9 mouse cellular contexts compared by ENCODE assay signal in the genomic region with DNA sequence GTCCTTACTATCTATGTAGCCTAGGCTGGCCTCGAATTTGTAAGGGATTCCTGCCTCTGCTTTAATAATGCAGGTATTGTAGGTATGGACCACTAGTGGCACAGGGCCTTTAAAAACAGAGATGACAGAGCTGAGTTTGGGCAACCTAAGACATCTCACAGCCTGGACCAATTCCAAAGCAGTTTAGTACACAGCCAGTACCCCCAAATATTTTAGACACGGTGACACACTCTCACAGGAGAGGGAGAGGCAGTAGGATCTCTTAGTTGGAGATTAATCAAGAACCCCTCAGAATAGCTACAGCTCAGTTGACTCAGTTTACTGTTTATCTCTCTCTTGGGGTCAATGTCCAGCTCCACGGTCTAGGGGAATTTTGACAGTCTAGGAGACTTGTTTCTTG. TPM values are rescaled to one million over a fixed set of nuclear protein-coding genes. Genes with fewer than 3 reads are reported as not detected.
A peak's percentile ranks its signal among the peaks of the same experiment; 100 is the strongest.
DNase-seq lines count a peak whose midpoint lies in the region; ATAC-seq lines count a peak whose summit lies in the region.
"Had no signal": no experiment of that assay in that cellular context is flagged by ENCODE, and none has a peak within 500 bp of the region (broad histone marks: within the 10 kb centered on the region; RNA-seq: fewer than 3 reads in every experiment).

No protein-coding gene starts in this region.

- peak overlapping the region; percentile 96 for H3K27ac ChIP-seq in kidney, embryonic 16.5 days (ENCODE audit: low read length)
- peak overlapping the region; percentile 97 for H3K27ac ChIP-seq in embryonic facial prominence, embryonic 10.5 days (replicated peaks)
- peak overlapping the region; percentile 94 for H3K27ac ChIP-seq in intestine, embryonic 15.5 days
- peak overlapping the region; percentile 75 for H3K27ac ChIP-seq in neural tube, embryonic 12.5 days

- DNase-seq in kidney, postnatal 10 days, result no peak
- DNase-seq in embryonic facial prominence, embryonic 10.5 days (ENCODE audit: low spot score), result no peak
- no peak for DNase-seq in thymus, postnatal 14 days
- DNase-seq in right cerebral cortex, postnatal 10 days (ENCODE audit: low spot score in 2 of 2), result no peak
- DNase-seq in lung, postnatal 14 days, result no peak

- peak overlapping the region; percentile 69 for H3K4me3 ChIP-seq in kidney, embryonic 16.5 days (ENCODE audit: low read length)
- H3K4me3 ChIP-seq in embryonic facial prominence, embryonic 10.5 days, result peak overlapping the region; percentile 80
- peak overlapping the region; percentile 42 for H3K4me3 ChIP-seq in intestine, embryonic 15.5 days (replicated peaks)
- H3K4me3 ChIP-seq in neural tube, embryonic 12.5 days, result peak overlapping the region; percentile 49

- no peak for ATAC-seq in kidney, embryonic 16.5 days (ENCODE audit: low FRiP score, low TSS enrichment)
- no peak for ATAC-seq in intestine, embryonic 15.5 days
- no peak; the same call in 1 of the 2 replicates for ATAC-seq in neural tube, embryonic 12.5 days (ENCODE audit: low FRiP score, low read depth)

- no peaks in the 10 kb centered on the region for H3K9me3 ChIP-seq in kidney, embryonic 16.5 days (ENCODE audit: low read length)
- no peaks in the 10 kb centered on the region for H3K9me3 ChIP-seq in embryonic facial prominence, embryonic 10.5 days
- H3K9me3 ChIP-seq in intestine, embryonic 15.5 days, result no peaks in the 10 kb centered on the region
- no peaks in the 10 kb centered on the region for H3K9me3 ChIP-seq in neural tube, embryonic 12.5 days

- peaks cover 6% of the 10 kb centered on the region; the same call in 1 of the 2 replicates for H3K36me3 ChIP-seq in kidney, embryonic 16.5 days (ENCODE audit: insufficient read depth, low read length)
- H3K36me3 ChIP-seq in embryonic facial prominence, embryonic 10.5 days (replicated peaks), result peaks cover 15% of the 10 kb centered on the region
- H3K36me3 ChIP-seq in intestine, embryonic 15.5 days, result no peaks in the 10 kb centered on the region
- H3K36me3 ChIP-seq in neural tube, embryonic 12.5 days, result peaks cover 4% of the 10 kb centered on the region; the same call in 1 of the 2 replicates

- peak overlapping the region; percentile 76 for H3K4me2 ChIP-seq in kidney, embryonic 16.5 days (replicated peaks; ENCODE audit: low read depth, low read length)
- H3K4me2 ChIP-seq in intestine, embryonic 15.5 days (replicated peaks), result peak overlapping the region; percentile 68
- peak overlapping the region; percentile 79 for H3K4me2 ChIP-seq in neural tube, embryonic 12.5 days (replicated peaks)

- no peaks in the 10 kb centered on the region for H3K27me3 ChIP-seq in kidney, embryonic 16.5 days (ENCODE audit: insufficient read depth, low read length)
- no peaks in the 10 kb centered on the region for H3K27me3 ChIP-seq in embryonic facial prominence, embryonic 10.5 days (replicated peaks; ENCODE audit: low read depth, poor library complexity, severe bottlenecking)
- H3K27me3 ChIP-seq in intestine, embryonic 15.5 days (replicated peaks), result no peaks in the 10 kb centered on the region
- H3K27me3 ChIP-seq in neural tube, embryonic 12.5 days (replicated peaks), result no peaks in the 10 kb centered on the region

- H3K9ac ChIP-seq in kidney, embryonic 16.5 days (replicated peaks; ENCODE audit: low read length), result peak overlapping the region; percentile 91
- peak overlapping the region; percentile 54 for H3K9ac ChIP-seq in intestine, embryonic 15.5 days
- H3K9ac ChIP-seq in neural tube, embryonic 12.5 days, result peak overlapping the region; percentile 71

- H3K4me1 ChIP-seq in kidney, embryonic 16.5 days (ENCODE audit: insufficient read depth, low read length), result peaks cover 16% of the 10 kb centered on the region
- peaks cover 20% of the 10 kb centered on the region for H3K4me1 ChIP-seq in embryonic facial prominence, embryonic 10.5 days
- peaks cover 12% of the 10 kb centered on the region for H3K4me1 ChIP-seq in intestine, embryonic 15.5 days (replicated peaks)
- peaks cover 14% of the 10 kb centered on the region for H3K4me1 ChIP-seq in neural tube, embryonic 12.5 days

- WGBS in kidney, embryonic 16.5 days, result 43% methylated on average over 3 of the region's 3 CpGs
- WGBS in embryonic facial prominence, embryonic 10.5 days, result 41% methylated on average over 3 of the region's 3 CpGs
- WGBS in intestine, embryonic 15.5 days, result 27% methylated on average over 3 of the region's 3 CpGs
- WGBS in neural tube, embryonic 12.5 days, result 45% methylated on average over 3 of the region's 3 CpGs

RNA-seq across cellular contexts. Expression of gene Pan2, which starts 0.8 kb away (rescaled TPM):
- 42.0 and 45.0 TPM in 2 replicates for polyA plus RNA-seq in kidney, embryonic 16.5 days (2015; fragmentation: Nextera tagmentation; extraction: Ambion mirVana)
- polyA plus RNA-seq in embryonic facial prominence, embryonic 10.5 days (2016; fragmentation: Nextera tagmentation; extraction: Ambion mirVana), result 42.9 and 43.3 TPM in 2 replicates
- 26.2 TPM in 2 replicates for polyA plus RNA-seq in intestine, embryonic 15.5 days (2015; fragmentation: Nextera tagmentation; extraction: Ambion mirVana)
- 31.5 and 33.0 TPM in 2 replicates for polyA plus RNA-seq in neural tube, embryonic 12.5 days (2016; fragmentation: Nextera tagmentation; extraction: Ambion mirVana)

RNA-seq across cellular contexts. Expression of gene Il23a, which starts 3.8 kb away (rescaled TPM):
- 0.15 and 0.35 TPM in 2 replicates for polyA plus RNA-seq in kidney, embryonic 16.5 days (2015; fragmentation: Nextera tagmentation; extraction: Ambion mirVana)
- 0.13 TPM in 1 of 2 replicates, not detected in the other for polyA plus RNA-seq in embryonic facial prominence, embryonic 10.5 days (2016; fragmentation: Nextera tagmentation; extraction: Ambion mirVana)
- 0.21 and 0.31 TPM in 2 replicates for polyA plus RNA-seq in intestine, embryonic 15.5 days (2015; fragmentation: Nextera tagmentation; extraction: Ambion mirVana)
- polyA plus RNA-seq in neural tube, embryonic 12.5 days (2016; fragmentation: Nextera tagmentation; extraction: Ambion mirVana), result 0.28 TPM in 1 of 2 replicates, not detected in the other

RNA-seq across cellular contexts. Expression of gene Cnpy2, which starts 19.9 kb away (rescaled TPM):
- polyA plus RNA-seq in kidney, embryonic 16.5 days (2015; fragmentation: Nextera tagmentation; extraction: Ambion mirVana), result 343 and 370 TPM in 2 replicates
- 273 and 305 TPM in 2 replicates for polyA plus RNA-seq in embryonic facial prominence, embryonic 10.5 days (2016; fragmentation: Nextera tagmentation; extraction: Ambion mirVana)
- polyA plus RNA-seq in intestine, embryonic 15.5 days (2015; fragmentation: Nextera tagmentation; extraction: Ambion mirVana), result 303 and 328 TPM in 2 replicates
- 212 and 230 TPM in 2 replicates for polyA plus RNA-seq in neural tube, embryonic 12.5 days (2016; fragmentation: Nextera tagmentation; extraction: Ambion mirVana)

RNA-seq across cellular contexts. Expression of gene Stat2, which starts 32.0 kb away (rescaled TPM):
- polyA plus RNA-seq in kidney, embryonic 16.5 days (2015; fragmentation: Nextera tagmentation; extraction: Ambion mirVana), result 12.9 and 14.9 TPM in 2 replicates
- 14.3 and 15.3 TPM in 2 replicates for polyA plus RNA-seq in embryonic facial prominence, embryonic 10.5 days (2016; fragmentation: Nextera tagmentation; extraction: Ambion mirVana)
- 15.1 and 15.4 TPM in 2 replicates for polyA plus RNA-seq in intestine, embryonic 15.5 days (2015; fragmentation: Nextera tagmentation; extraction: Ambion mirVana)
- 23.3 and 25.6 TPM in 2 replicates for polyA plus RNA-seq in neural tube, embryonic 12.5 days (2016; fragmentation: Nextera tagmentation; extraction: Ambion mirVana)

RNA-seq across cellular contexts. Expression of gene Apof, which starts 33.9 kb away (rescaled TPM):
- polyA plus RNA-seq in kidney, embryonic 16.5 days (2015; fragmentation: Nextera tagmentation; extraction: Ambion mirVana), result 0.62 and 0.69 TPM in 2 replicates
- polyA plus RNA-seq in embryonic facial prominence, embryonic 10.5 days (2016; fragmentation: Nextera tagmentation; extraction: Ambion mirVana), result 0.11 TPM in 1 of 2 replicates, not detected in the other
- polyA plus RNA-seq in intestine, embryonic 15.5 days (2015; fragmentation: Nextera tagmentation; extraction: Ambion mirVana), result 1.6 and 2.9 TPM in 2 replicates
- not detected in 2 replicates for polyA plus RNA-seq in neural tube, embryonic 12.5 days (2016; fragmentation: Nextera tagmentation; extraction: Ambion mirVana)
- polyA plus RNA-seq: brain, embryonic 14.5 days had no signal
